Comparison of ENCODE assay signal across 23 mouse cellular contexts in the genomic region with DNA sequence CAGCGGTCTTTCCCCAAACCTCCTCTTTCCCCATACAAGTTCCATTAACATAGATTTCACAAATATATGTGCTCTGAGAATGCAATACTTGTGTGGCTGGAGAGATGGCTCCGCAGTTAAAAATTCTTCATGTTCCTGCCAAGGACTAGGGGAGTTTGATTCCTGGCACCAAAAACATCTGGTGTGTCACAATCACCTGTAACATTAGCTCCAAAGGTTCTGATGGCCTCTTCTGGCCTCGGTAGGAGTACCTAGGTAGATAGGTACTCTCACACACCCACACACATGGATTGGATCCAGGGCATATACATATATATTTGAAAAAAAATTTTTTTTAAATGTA. TPM values are rescaled to one million over a fixed set of nuclear protein-coding genes. Genes with fewer than 3 reads are reported as not detected.
"Had no signal": no experiment of that assay in that cellular context is flagged by ENCODE, and none has a peak within 500 bp of the region (broad histone marks: within the 10 kb centered on the region; RNA-seq: fewer than 3 reads in every experiment).

No protein-coding gene starts in this region.

- DNase-seq: liver, postnatal 0 days; lung, adult 2 months; lung, postnatal 14 days; lung, postnatal 36 days; midbrain, embryonic 14.5 days; retina, postnatal 1 day; right cerebral cortex, adult 18-20 months; right cerebral cortex, postnatal 25 days; right cerebral cortex, postnatal 4 days; spleen, adult 18-20 months; thymus, adult 18-20 months; thymus, postnatal 14 days; thymus, postnatal 36 days had no signal

- H3K27me3 ChIP-seq: lung, embryonic 15.5 days; megakaryocyte, embryonic 14.5 days; midbrain, embryonic 12.5 days; neural tube, embryonic 13.5 days; neural tube, embryonic 15.5 days had no signal

- H3K4me3 ChIP-seq: lung, embryonic 15.5 days; megakaryocyte, embryonic 14.5 days; midbrain, embryonic 12.5 days; myocyte; neural tube, embryonic 13.5 days; neural tube, embryonic 15.5 days had no signal

- H3K9ac ChIP-seq: liver, postnatal 0 days; lung, embryonic 15.5 days; midbrain, embryonic 12.5 days; neural tube, embryonic 13.5 days; neural tube, embryonic 15.5 days had no signal

- H3K4me2 ChIP-seq: lung, embryonic 15.5 days; midbrain, embryonic 12.5 days; neural tube, embryonic 13.5 days; neural tube, embryonic 15.5 days had no signal

- H3K9me3 ChIP-seq: lung, embryonic 15.5 days; midbrain, embryonic 12.5 days; neural tube, embryonic 13.5 days; neural tube, embryonic 15.5 days had no signal

- H3K27ac ChIP-seq: lung, embryonic 15.5 days; macrophage; midbrain, embryonic 12.5 days; neural tube, embryonic 13.5 days; neural tube, embryonic 15.5 days had no signal

- ATAC-seq: liver, postnatal 0 days; lung, postnatal 0 days; midbrain, embryonic 16.5 days had no signal

- H3K36me3 ChIP-seq: lung, embryonic 15.5 days; midbrain, embryonic 12.5 days; neural tube, embryonic 13.5 days; neural tube, embryonic 15.5 days had no signal

RNA-seq across cellular contexts. Expression of gene D630039A03Rik, which starts 29.2 kb away (rescaled TPM):
- total RNA-seq: megakaryocyte progenitor cell, adult 5-6 weeks had no signal
- polyA plus RNA-seq: macrophage; midbrain, embryonic 16.5 days had no signal
